Mouse (Mus musculus): ENCODE results near the gene Btnl4.

DNA sequence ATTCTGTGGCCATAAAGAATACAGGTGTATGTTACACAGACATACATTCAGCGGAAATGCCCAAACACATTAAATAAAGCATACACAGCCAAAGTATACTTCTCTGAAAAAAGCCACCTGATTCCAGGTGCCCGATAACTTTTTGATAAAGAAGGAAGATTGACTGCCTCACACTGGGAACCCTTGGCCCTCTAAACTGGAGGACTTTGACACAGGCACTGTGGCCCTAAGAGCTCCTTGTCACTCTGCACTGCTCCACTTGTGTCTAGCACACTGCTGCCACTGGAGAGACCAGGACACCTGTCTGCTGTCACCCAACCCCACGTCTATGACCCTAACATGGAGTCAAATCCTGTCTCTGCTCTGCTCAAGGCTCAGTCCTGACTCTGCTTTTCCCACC lies 2.1 kb downstream of the Btnl4 start:
- TF ChIP-seq CTCF (IDR thresholded peaks at IDR 0.05; ENCODE audit: low read depth) (no peak), EP300 (optimal IDR thresholded peaks at IDR 0.05) (no peak)

All from stomach, postnatal 0 days (tissue).